Mouse (Mus musculus) thymus, postnatal 14 days (tissue): ENCODE measurements around the gene Gm20431.

Experiments
- DNase-seq: peaks from one replicate; pipeline ENCODE4 v3.0.0; 2021

The Gm20431 gene

GRCm38 (mm10) chr2:167564551-167565311 is 96.6 kb downstream of the Gm20431 start:
- no peak for DNase-seq

DNA sequence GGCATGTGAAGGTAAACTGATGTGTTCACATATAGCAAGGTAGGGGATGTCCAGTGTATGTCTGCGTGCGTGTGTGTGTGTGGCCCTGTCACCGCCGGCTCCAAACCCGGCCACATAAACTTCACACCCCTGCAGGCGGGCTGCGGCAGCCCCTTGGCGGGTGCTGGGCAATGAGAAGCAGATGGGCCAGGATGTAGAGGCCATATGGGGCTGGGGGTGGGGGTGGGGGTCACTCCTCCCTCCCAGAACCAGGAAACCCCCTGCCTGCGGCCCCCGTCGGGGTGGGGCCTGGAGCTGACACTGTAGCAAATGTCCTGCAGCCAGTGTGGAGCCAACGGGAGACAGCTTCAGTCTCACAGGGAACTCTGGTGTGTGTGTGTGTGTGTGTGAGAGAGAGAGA is 97.6 kb downstream of the Gm20431 start:
- DNase-seq = no peak

DNA sequence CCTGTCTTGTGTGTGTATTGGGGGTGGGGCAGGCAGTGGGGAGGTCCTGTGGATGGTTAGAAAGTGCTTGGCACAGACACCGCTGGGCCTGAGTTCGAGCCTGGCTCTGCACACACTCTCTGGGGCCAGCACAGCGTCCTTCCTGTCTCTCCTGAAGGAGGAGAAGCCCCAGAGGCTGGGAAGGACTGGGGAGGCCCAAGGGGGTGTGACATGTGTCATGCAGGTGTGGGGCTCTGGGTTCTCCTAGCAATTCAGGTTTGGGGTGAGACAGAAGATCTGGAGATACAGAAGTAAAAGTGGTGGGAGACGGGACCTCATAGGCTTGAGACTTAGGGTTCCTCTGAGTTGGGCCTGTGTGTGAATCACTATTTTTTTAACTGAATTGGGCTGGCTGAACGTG is 98.3 kb downstream of the Gm20431 start:
- no peak for DNase-seq

- no peak for DNase-seq
These were observed 99.2 kb downstream of the Gm20431 start for GRCm38 (mm10) chr2:167562101-167562500.

- no peak for DNase-seq
These were observed 101.9 kb downstream of the Gm20431 start for GRCm38 (mm10) chr2:167559413-167559812.
